Mouse (Mus musculus): ENCODE measurements around the gene Igflr1.

Igflr1 gene

DNA sequence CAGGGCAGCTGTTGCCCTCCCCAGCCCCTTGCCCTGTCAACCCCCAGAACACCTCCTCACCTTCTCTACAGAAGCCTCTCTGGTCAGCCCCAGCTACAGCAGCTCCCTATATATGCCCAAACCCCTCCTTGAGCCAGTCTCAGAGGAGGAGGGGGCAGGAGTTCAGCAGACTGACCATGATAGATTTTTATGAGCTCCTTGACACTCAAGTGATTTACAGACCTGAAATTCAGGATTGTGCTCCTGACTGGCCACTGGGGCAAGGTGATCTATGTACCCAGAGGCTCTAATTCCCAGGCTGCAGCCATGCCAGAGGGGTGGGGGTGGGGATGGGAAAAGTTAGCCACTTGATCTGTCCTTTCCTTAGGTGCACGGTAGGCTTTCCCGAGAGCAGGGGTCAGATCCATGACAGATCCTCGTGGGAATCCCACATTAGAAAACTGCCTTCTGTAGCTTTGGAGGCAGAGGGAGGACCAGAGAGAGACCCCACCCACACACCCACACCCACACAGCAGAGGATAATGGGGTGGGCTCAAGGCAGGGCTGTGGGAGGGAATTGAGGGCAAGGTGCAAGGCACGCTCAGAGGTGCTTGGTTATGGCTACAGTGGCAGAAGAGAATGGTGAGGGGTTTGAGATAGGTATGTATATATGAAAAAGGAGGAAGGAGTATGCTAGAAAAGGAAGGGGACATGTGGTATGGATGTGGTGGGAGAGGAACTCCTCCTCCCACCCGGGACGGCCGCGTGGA lies 47.6 kb downstream of the Igflr1 start, which contains the start of gene Upk1a:
Gene Upk1a (minus strand): TSS at position 194 of the 749 bp plus-strand sequence.
- in situ Hi-C loops (cut with MboI, MseI): no loop called here

DNA sequence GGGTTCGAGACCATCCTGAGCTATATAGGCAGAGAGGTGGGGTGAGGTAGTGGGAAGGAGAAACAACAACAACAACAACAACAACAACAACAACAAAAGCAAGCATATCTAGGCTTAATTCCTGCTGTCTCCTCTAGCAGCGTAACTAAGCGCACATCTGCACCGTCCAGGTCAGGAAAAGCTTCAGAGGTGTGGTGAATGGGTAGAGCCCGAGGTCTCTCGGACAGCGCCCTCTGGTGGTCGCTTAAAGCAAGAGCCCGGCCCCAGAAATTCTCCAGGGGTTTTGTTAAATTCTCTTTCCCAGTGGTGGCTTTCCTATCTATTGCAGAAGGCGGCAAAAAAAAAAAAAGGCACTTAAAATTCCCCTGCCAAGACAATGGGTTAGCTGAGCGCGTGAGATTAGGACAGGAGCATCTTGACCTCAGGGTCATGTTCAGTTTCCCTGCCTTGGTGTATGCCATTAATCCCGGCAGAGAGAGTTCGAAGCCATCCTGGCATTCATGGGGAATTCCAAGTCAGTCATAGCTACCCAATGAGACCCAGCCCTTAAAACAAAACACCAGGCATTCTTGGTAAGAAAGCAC lies 48.4 kb downstream of the Igflr1 start:
- in situ Hi-C loops (cut with MboI, MseI): no loop called here

DNA sequence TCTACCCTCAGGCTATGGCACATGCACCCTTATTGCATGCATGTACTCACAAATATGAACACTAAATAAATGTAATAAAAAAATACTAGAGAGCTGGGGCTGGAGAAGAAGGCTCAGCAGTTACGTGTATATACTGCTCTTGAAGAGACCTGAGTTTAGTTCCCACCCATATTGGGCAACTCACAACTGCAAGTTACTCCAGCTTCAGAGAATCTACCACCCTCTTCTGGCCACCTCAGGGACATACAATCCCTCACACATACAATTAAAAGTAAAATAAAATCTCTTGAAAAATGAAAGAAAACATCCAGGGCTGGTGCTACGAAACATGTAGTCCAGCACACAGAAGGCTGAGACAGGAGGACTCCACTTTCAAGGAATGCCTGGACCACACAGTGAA lies 49.2 kb downstream of the Igflr1 start:
- in situ Hi-C loops (cut with MboI, MseI): no loop called here

DNA sequence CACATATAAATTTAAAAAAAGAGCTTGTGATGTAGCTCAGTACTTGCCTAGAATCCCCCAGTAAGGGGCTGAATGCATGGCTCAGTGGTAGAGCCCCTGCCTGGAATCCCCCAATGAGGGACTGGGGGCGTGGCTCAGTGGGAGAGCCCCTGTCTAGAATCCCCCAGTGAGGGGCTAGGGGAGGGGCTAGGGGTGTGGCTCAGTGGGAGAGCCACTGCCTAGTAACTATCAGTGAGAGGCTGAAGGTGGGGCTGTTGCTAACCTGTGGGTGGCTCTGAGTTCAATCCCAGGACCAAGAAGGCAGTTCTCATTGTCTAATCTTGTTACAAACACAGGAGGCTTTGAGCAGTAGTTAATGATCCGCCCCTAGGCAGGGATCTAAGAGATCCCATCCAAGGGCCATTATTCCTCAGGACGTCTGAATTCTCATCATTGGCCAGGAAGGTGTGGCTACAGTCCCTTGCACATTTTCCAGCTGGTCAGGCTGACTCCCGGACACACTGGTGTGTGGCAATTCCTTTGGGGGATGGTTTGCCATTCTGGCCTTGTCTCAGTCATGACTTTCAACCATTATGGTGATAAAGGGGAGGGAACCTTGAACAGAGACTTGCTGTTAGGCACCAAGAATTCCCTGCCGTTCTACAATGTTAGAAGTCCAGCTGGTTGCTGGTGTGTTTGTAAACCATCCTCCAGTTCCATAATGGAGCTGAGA lies 50.0 kb downstream of the Igflr1 start:
- in situ Hi-C loops (cut with MboI, MseI): loop anchor here (5.0 kb wide), 1 partner anchor 123 kb away; the partner anchor contains the start of gene Prodh2

Data from regulatory T cell (primary cell).